Mouse (Mus musculus): ENCODE results near the gene Dynlt1a. TPM values are rescaled to one million over a fixed set of nuclear protein-coding genes. Genes with fewer than 3 reads are reported as not detected.
"Not testable (repeated sequence)": the region's sequence is repeated elsewhere in the genome, so short reads cannot be mapped to it uniquely, and the experiment has no call there.

Dynlt1a gene
- polyA plus RNA-seq (2015; fragmentation: Nextera tagmentation; extraction: Ambion mirVana), result 14.8 and 17.2 TPM in 2 replicates

DNA sequence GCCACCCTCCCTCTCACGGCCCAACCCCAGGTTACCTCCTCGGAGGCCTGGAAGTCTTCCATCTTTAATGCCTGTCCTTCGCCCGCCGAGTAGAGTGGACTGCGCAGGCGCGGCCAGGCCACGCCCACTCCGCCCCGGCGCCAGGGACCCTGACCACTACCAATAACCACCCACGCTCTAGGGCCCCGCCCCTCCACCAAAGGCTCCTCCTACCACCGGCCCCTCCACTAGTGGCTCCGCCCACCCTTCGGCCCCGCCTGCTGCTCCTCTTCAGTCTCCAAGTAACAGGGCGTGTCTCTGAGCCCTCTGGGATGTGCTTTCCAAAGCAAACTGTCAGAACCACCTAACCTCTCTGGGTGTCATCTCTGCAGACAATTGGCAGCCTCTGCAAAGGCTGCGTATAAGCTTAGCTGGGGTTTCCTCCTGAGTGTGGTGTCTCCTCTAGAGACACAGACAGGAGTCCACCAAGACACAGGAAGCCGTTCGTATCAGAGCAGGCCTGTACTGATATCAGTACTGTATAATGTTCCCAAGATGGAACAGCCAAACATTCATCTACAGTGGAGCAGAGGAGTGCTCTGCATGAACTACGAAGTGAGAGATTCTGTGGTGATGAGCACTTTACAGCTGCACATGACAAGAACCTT is at the start of gene Dynlt1a:
Dynlt1a (minus strand) TSS at position 162 of the 647 bp plus-strand sequence.
- Histone ChIP-seq H3K4me3 (replicated peaks) (peak within 1 kb of the TSS; percentile 43), H3K4me2 (replicated peaks) (peak within 1 kb of the TSS; percentile 65)
- 11% methylated on average over 23 of the region's 23 CpGs for WGBS
- H3K9me3 ChIP-seq (replicated peaks); H3K4me1 ChIP-seq; H3K27ac ChIP-seq (replicated peaks); H3K9ac ChIP-seq; H3K27me3 ChIP-seq; H3K36me3 ChIP-seq: not testable (repeated sequence)
- peak; percentile 89 for ATAC-seq (ENCODE audit: insufficient number of reproducible peaks, low FRiP score, low TSS enrichment, low read depth)

- not testable (repeated sequence) for H3K4me3 ChIP-seq (replicated peaks); H3K4me1 ChIP-seq; H3K4me2 ChIP-seq (replicated peaks); H3K27ac ChIP-seq (replicated peaks); H3K9me3 ChIP-seq (replicated peaks); H3K27me3 ChIP-seq; H3K9ac ChIP-seq; ATAC-seq (ENCODE audit: insufficient number of reproducible peaks, low FRiP score, low TSS enrichment, low read depth); H3K36me3 ChIP-seq
- WGBS, result 82% methylated on average over 10 of the region's 10 CpGs
Observed at GRCm38 (mm10) chr17:6355256-6355655, 38.0 kb upstream of the Dynlt1a start.

DNA sequence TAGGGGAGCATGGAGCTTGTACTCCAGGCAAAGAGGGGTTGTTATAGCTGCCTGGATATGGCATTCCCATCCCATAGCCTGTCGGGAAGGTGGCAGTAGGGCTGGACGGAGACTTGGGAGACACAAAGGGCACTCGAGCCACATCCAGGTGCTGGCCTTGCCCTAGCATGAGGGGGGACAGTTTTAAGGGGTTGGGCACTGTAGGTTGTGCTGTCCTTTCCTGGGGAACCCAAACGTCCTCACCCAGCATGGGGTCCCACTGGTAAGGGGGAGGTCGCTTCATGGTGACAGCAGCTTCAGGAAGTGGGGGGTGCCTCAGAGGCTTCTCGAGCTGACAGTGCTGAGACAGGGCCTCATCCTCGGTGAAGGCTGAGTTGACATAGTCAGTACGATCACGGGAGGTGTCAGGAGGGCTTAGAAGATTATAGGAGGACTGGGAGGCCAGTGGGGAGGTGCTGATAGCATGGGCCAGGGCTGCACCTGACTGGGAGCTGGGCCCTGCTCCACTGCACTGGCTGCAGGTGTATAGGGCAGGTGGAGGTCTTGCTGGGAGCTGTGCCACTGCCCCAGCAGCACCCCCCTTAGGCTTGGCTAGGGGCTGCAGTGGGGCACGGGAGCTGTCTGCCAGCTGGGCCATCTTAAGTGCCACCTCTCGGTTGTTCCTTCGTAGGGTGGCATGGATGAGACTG is 25.4 kb upstream of the Dynlt1a start:
- H3K9ac ChIP-seq; H3K4me3 ChIP-seq (replicated peaks); H3K27me3 ChIP-seq; H3K4me2 ChIP-seq (replicated peaks); H3K9me3 ChIP-seq (replicated peaks); H3K4me1 ChIP-seq; H3K27ac ChIP-seq (replicated peaks); H3K36me3 ChIP-seq: not testable (repeated sequence)
- peak; percentile 43; the same call in 1 of the 2 replicates for ATAC-seq (ENCODE audit: insufficient number of reproducible peaks, low FRiP score, low TSS enrichment, low read depth)
- no CpG with 5 or more reads among the region's 12 CpGs for WGBS

DNA sequence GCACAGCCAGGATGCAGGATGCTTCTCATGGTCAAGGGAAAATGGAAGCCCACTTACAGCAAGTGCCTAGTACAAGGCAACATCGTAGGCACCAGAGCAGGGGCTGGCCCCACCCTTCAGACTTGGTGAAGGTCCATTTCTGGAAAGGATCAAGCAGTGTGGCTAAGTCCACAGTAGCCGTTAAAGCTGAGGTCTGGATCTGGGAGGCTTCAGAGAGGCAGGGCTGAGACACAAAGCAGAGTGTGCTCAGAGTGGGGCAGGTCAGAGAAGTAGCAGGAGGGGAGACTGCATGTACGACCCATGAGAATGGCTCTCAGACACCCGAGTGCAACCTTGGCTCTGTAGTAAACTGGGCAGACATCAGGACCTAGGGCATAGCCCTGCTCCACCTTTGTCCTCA is 11.7 kb upstream of the Dynlt1a start:
- H3K4me3 ChIP-seq (replicated peaks); H3K4me2 ChIP-seq (replicated peaks); H3K9me3 ChIP-seq (replicated peaks); H3K27me3 ChIP-seq; H3K4me1 ChIP-seq; H3K36me3 ChIP-seq; H3K9ac ChIP-seq; H3K27ac ChIP-seq (replicated peaks); ATAC-seq (ENCODE audit: insufficient number of reproducible peaks, low FRiP score, low TSS enrichment, low read depth): not testable (repeated sequence)
- 74% methylated on average over 4 of the region's 4 CpGs for WGBS

DNA sequence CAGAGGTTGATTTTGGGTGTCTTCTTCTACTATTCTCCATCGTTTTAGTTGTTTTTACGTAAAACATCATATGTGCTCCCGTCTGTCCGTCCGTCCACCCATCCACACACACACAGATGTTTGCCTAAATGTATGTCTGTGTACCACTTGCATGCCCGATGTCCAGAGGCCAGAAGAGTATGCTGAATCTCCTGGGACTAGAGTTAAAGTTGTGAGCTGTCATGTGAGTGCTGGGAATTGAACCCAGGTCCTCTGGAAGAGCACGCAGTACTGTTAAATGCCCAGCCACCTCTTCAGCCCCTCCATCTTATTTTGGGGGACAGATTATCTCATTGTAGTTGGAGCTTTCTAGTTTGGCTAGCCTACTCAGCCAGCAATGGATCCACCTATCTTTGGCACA is 10.3 kb upstream of the Dynlt1a start:
- H3K4me1 ChIP-seq; H3K27me3 ChIP-seq; ATAC-seq (ENCODE audit: insufficient number of reproducible peaks, low FRiP score, low TSS enrichment, low read depth); H3K4me3 ChIP-seq (replicated peaks); H3K9ac ChIP-seq; H3K9me3 ChIP-seq (replicated peaks); H3K27ac ChIP-seq (replicated peaks); H3K36me3 ChIP-seq; H3K4me2 ChIP-seq (replicated peaks): not testable (repeated sequence)
- 91% methylated on average over 7 of the region's 7 CpGs for WGBS

DNA sequence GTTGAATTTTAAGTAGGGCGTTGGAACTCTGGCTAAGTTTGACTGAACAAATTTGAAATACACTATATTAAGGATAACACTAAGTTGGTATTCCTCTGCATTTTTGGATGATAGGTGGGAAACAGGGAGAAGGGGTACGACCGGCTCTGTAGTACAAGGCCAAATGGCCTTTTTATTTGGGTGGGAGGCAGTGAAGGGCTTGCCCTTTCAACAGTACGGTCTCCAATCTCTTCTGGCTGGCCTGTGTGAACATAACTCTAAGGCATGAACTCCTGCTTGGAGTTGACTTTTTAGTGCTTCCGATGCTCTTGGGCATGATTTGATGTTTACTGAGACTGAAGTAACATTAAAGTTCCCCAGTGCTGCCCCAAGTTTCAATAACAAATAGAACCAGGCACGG is 8.2 kb upstream of the Dynlt1a start:
- H3K27me3 ChIP-seq; H3K36me3 ChIP-seq; H3K9me3 ChIP-seq (replicated peaks); H3K4me1 ChIP-seq; H3K4me2 ChIP-seq (replicated peaks); H3K9ac ChIP-seq; H3K27ac ChIP-seq (replicated peaks); ATAC-seq (ENCODE audit: insufficient number of reproducible peaks, low FRiP score, low TSS enrichment, low read depth); H3K4me3 ChIP-seq (replicated peaks): not testable (repeated sequence)
- WGBS, result 61% methylated on average over 6 of the region's 6 CpGs

DNA sequence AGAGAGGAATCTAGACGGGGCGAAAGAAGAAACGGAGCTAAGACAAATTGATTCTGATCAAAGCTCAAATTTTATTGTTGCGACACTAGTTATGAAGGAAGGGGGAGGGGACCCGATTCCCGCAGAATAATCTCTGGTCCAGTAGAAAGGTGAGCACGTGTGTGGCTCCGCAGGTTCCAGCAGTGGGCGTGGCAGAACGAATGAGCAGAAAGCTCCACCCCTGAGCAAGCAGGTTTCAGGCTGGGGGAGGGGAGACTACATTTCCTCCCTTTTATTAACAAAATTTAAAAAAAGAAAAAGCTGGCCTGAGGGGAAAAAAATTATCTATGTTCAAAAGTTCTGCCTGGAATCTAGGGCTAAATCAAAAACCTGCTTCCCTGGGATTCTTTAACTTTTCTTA is 7.7 kb upstream of the Dynlt1a start:
- not testable (repeated sequence) for H3K9ac ChIP-seq; H3K4me1 ChIP-seq; H3K4me3 ChIP-seq (replicated peaks); H3K27ac ChIP-seq (replicated peaks); H3K36me3 ChIP-seq; H3K9me3 ChIP-seq (replicated peaks); H3K4me2 ChIP-seq (replicated peaks); ATAC-seq (ENCODE audit: insufficient number of reproducible peaks, low FRiP score, low TSS enrichment, low read depth); H3K27me3 ChIP-seq
- WGBS, result 50% methylated on average over 10 of the region's 10 CpGs

GRCm38 (mm10) chr17:6321778-6322101 is 4.4 kb upstream of the Dynlt1a start:
- peak; percentile 8; the same call in 1 of the 2 replicates for ATAC-seq (ENCODE audit: insufficient number of reproducible peaks, low FRiP score, low TSS enrichment, low read depth)
- not testable (repeated sequence) for H3K4me1 ChIP-seq; H3K4me3 ChIP-seq (replicated peaks); H3K27ac ChIP-seq (replicated peaks); H3K9ac ChIP-seq; H3K27me3 ChIP-seq; H3K4me2 ChIP-seq (replicated peaks); H3K36me3 ChIP-seq; H3K9me3 ChIP-seq (replicated peaks)
- no CpG with 5 or more reads among the region's 10 CpGs for WGBS

DNA sequence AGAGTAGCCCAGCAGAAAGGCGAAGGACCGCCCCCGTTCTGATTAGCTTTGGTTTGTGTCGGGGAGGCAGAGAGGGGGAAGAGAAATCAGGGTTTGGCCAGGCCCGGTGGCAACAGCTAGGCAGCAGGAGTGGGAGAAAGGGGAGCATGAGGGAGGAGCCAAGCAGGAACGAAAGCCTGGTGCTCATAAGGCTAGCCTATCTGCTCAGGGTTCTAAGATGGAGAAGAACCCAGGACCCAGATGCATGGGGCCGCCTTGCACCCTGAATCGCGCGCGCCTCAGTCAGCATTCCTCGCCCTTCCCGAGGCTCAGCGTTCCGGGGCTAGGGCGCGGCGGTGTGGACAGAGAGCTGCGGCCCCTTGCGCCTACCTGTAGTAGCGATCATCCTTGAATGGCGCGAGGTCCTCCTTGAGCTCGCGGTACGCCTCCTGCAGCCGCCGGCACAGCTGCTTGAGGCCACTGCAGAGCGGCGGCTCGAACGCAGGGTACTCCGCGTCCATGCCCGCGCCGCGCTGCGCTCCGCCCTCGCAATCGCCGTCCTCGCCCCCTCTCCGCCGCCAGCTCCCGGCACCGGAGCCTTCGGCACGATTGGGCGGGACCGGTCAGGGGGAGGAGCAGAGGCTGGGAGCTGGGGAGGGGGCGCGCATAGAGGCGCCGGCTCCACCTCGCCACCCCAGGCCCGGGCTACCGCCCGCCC is 3.9 kb upstream of the Dynlt1a start:
- H3K4me3 ChIP-seq (replicated peaks); H3K27me3 ChIP-seq; H3K36me3 ChIP-seq; H3K4me2 ChIP-seq (replicated peaks); H3K4me1 ChIP-seq; H3K27ac ChIP-seq (replicated peaks); H3K9me3 ChIP-seq (replicated peaks); H3K9ac ChIP-seq: not testable (repeated sequence)
- WGBS, result 0% methylated on average over 16 of the region's 60 CpGs
- peak; percentile 35 for ATAC-seq (ENCODE audit: insufficient number of reproducible peaks, low FRiP score, low TSS enrichment, low read depth)

DNA sequence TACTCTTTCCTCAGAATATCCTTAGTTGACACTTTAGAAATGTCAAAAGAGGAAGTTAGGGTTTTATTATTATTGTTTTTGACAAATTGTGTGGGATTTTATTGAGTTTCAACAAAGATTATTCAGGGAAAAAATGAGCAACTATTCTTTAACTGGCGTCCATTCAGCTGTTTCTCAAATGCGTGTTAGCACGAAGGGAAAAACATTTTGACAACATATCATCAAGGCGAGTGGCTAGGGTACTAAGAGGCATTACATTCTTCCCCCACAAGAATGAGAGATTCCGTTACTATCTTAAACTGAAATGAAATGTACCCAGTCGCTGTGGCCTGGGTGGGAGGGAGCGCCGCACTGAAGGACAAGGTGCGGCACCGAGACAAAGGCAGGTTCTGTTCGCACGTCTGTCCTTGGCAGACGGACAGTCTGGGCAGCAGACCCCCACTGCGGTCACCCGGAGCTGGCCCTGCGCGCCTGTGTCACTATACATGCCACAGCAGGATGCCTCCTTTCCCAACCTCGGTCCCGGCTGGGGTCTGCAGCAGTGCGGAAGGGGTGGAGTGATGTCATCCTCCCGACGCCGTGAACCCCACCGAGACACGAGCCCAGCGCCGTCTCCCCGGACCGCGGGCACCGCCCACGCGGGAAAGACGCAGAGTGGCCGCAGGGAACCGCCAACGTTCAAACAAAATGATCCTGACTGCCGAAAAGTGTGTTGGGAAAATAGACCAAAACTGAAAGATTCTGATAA is 747 bp downstream of the Dynlt1a start:
- H3K9ac ChIP-seq; H3K9me3 ChIP-seq (replicated peaks); H3K36me3 ChIP-seq; H3K27ac ChIP-seq (replicated peaks); H3K27me3 ChIP-seq; H3K4me1 ChIP-seq: not testable (repeated sequence)
- peak overlapping the region; percentile 65 for H3K4me2 ChIP-seq (replicated peaks)
- WGBS, result 2% methylated on average over 38 of the region's 38 CpGs
- H3K4me3 ChIP-seq (replicated peaks), result peak overlapping the region; percentile 43
- peak; percentile 50; the same call in 1 of the 2 replicates for ATAC-seq (ENCODE audit: insufficient number of reproducible peaks, low FRiP score, low TSS enrichment, low read depth)

- H3K27ac ChIP-seq (replicated peaks); H3K36me3 ChIP-seq; H3K4me2 ChIP-seq (replicated peaks); H3K4me1 ChIP-seq; H3K9me3 ChIP-seq (replicated peaks); H3K27me3 ChIP-seq; H3K9ac ChIP-seq; ATAC-seq (ENCODE audit: insufficient number of reproducible peaks, low FRiP score, low TSS enrichment, low read depth); H3K4me3 ChIP-seq (replicated peaks): not testable (repeated sequence)
- WGBS, result 41% methylated on average over 3 of the region's 4 CpGs
Observed at GRCm38 (mm10) chr17:6315706-6316105, 1.6 kb downstream of the Dynlt1a start.

All from embryonic facial prominence, embryonic 15.5 days (tissue).